Mouse (Mus musculus) MEL (cell line): ENCODE measurements around the gene Iqsec1. TPM values are rescaled to one million over a fixed set of nuclear protein-coding genes. Genes with fewer than 3 reads are reported as not detected.

Experiments used
- DNase-seq: peaks from one replicate; pipeline ENCODE4 v3.0.0; 2011; ENCODE audit warnings: low read depth, low spot score
- H3K27ac ChIP-seq: 2 replicates; pipeline ENCODE4 v1.5.1; 2012; ENCODE audit warnings: low read depth, mild to moderate bottlenecking, control low read depth, low read length, moderate library complexity; ENCODE audit not compliant: control insufficient read depth
- H3K27me3 ChIP-seq, 2 experiments: fragments of 150-350 bp in 1 of 2; sonication (generic) in 1 of 2; 2 replicates each; pipeline ENCODE4 v1.6.1; 2012; ENCODE audit warnings: low read length in 2 of 2, mild to moderate bottlenecking in 2 of 2, improper control_type of control experiment in 1 of 2, moderate library complexity in 1 of 2; ENCODE audit not compliant: insufficient read depth in 2 of 2, control insufficient read depth in 1 of 2
- H3K36me3 ChIP-seq, 2 experiments: 2 replicates each; pipeline ENCODE4 v1.6.1; 2012 to 2014; ENCODE audit warnings: low read length in 2 of 2, improper control_type of control experiment in 1 of 2, inconsistent platforms in 1 of 2, mild to moderate bottlenecking in 1 of 2; ENCODE audit not compliant: insufficient read depth in 2 of 2, control insufficient read depth in 1 of 2
- H3K4me1 ChIP-seq, 2 experiments: fragments of 150-350 bp in 1 of 2; sonication (generic) in 1 of 2; 2 replicates each; pipeline ENCODE4 v1.6.1; 2012; ENCODE audit warnings: low read length in 2 of 2, improper control_type of control experiment in 1 of 2, mild to moderate bottlenecking in 1 of 2; ENCODE audit not compliant: insufficient read depth in 2 of 2, control insufficient read depth in 1 of 2
- H3K4me3 ChIP-seq, 2 experiments: fragments of 150-350 bp in 1 of 2; sonication (generic) in 1 of 2; 2 replicates each; pipeline ENCODE4 v1.5.1; 2012; ENCODE audit warnings: low read depth in 2 of 2, low read length in 2 of 2, mild to moderate bottlenecking in 2 of 2, moderate library complexity in 2 of 2, control low read depth in 1 of 2, improper control_type of control experiment in 1 of 2; ENCODE audit not compliant: control insufficient read depth in 1 of 2, insufficient read depth in 1 of 2
- H3K79me2 ChIP-seq: 2 replicates; pipeline ENCODE4 v1.6.1; 2012; ENCODE audit warnings: mild to moderate bottlenecking, low read length, moderate library complexity; ENCODE audit not compliant: control insufficient read depth, poor library complexity, insufficient read depth
- H3K9ac ChIP-seq: 2 replicates; pipeline ENCODE4 v1.6.1; 2012; ENCODE audit warnings: low read depth, mild to moderate bottlenecking, control low read depth, low read length, moderate library complexity; ENCODE audit not compliant: control insufficient read depth, poor library complexity, severe bottlenecking
- H3K9me3 ChIP-seq: fragments of 150-350 bp; sonication (generic); replicated peaks from 2 replicates; pipeline ENCODE4 v1.6.1; 2012; ENCODE audit warnings: mild to moderate bottlenecking, low read length, improper control_type of control experiment, moderate library complexity; ENCODE audit not compliant: insufficient read depth
- BHLHE40 ChIP-seq: IDR thresholded peaks from 2 replicates; pipeline ENCODE4 v1.6.1; 2012; ENCODE audit warnings: low read depth, mild to moderate bottlenecking, inconsistent platforms, low read length, improper control_type of control experiment, borderline replicate concordance
- CTCF ChIP-seq, 3 experiments: IDR thresholded peaks in 2 of 3; conservative IDR thresholded peaks in 1 of 3; 2 replicates each; pipeline ENCODE4 v1.5.1; 2011 to 2012; ENCODE audit warnings: low read length in 3 of 3, low read depth in 2 of 3, mild to moderate bottlenecking in 2 of 3, improper control_type of control experiment in 1 of 3, inconsistent platforms in 1 of 3, mixed read lengths in 1 of 3, moderate library complexity in 1 of 3; ENCODE audit not compliant: control insufficient read depth in 1 of 3, insufficient read depth in 1 of 3, poor library complexity in 1 of 3, severe bottlenecking in 1 of 3
- E2F4 ChIP-seq: IDR thresholded peaks from 2 replicates; pipeline ENCODE4 v1.6.1; 2011; ENCODE audit warnings: low read depth, low read length, improper control_type of control experiment, borderline replicate concordance
- ELF1 ChIP-seq: IDR thresholded peaks from 2 replicates; pipeline ENCODE4 v1.6.1; 2014; ENCODE audit warnings: low read depth, mild to moderate bottlenecking, inconsistent platforms, low read length, improper control_type of control experiment, moderate library complexity
- EP300 ChIP-seq, 2 experiments: IDR thresholded peaks; 2 replicates each; pipeline ENCODE4 v1.6.1; 2011; ENCODE audit warnings: improper control_type of control experiment in 2 of 2, low read length in 2 of 2, low read depth in 1 of 2, mild to moderate bottlenecking in 1 of 2
- ETS1 ChIP-seq: IDR thresholded peaks from 2 replicates; pipeline ENCODE4 v1.6.1; 2012; ENCODE audit warnings: low read depth, mild to moderate bottlenecking, inconsistent platforms, low read length, improper control_type of control experiment, moderate library complexity
- GABPA ChIP-seq: IDR thresholded peaks from 2 replicates; pipeline ENCODE4 v1.6.1; 2012; ENCODE audit warnings: low read depth, mild to moderate bottlenecking, inconsistent platforms, low read length, improper control_type of control experiment, moderate library complexity
- GATA1 ChIP-seq: IDR thresholded peaks from 2 replicates; pipeline ENCODE4 v1.6.1; 2011; ENCODE audit warnings: low read depth, low read length, improper control_type of control experiment
- HCFC1 ChIP-seq: IDR thresholded peaks from 2 replicates; pipeline ENCODE4 v1.6.1; 2012; ENCODE audit warnings: low read depth, mild to moderate bottlenecking, inconsistent platforms, low read length, improper control_type of control experiment, moderate library complexity
- JUND ChIP-seq: IDR thresholded peaks from 2 replicates; pipeline ENCODE4 v1.6.1; 2011; ENCODE audit warnings: low read depth, mild to moderate bottlenecking, improper control_type of control experiment, low read length
- KAT2A ChIP-seq: conservative IDR thresholded peaks from 2 replicates; pipeline ENCODE4 v1.6.1; 2012; ENCODE audit warnings: low read depth, low read length, improper control_type of control experiment, inconsistent platforms
- MAX ChIP-seq: IDR thresholded peaks from 2 replicates; pipeline ENCODE4 v1.6.1; 2011; ENCODE audit warnings: low read length, improper control_type of control experiment
- MYC ChIP-seq: IDR thresholded peaks from 2 replicates; pipeline ENCODE4 v1.6.1; 2011; ENCODE audit warnings: low read depth, mild to moderate bottlenecking, low read length, improper control_type of control experiment, moderate library complexity
- NELFE ChIP-seq: IDR thresholded peaks from 2 replicates; pipeline ENCODE4 v1.6.1; 2011; ENCODE audit warnings: low read depth, low read length, improper control_type of control experiment
- POLR2A ChIP-seq, 2 experiments: IDR thresholded peaks; 2 replicates each; pipeline ENCODE4 v1.6.1; 2011 to 2012; ENCODE audit warnings: low read length in 2 of 2, mild to moderate bottlenecking in 2 of 2, control low read depth in 1 of 2, improper control_type of control experiment in 1 of 2, low read depth in 1 of 2, moderate library complexity in 1 of 2; ENCODE audit not compliant: control insufficient read depth in 1 of 2, insufficient read depth in 1 of 2, poor library complexity in 1 of 2
- POLR2AphosphoS2 ChIP-seq: IDR thresholded peaks from 2 replicates; pipeline ENCODE4 v1.6.1; 2011; ENCODE audit warnings: low read length, improper control_type of control experiment
- POLR2AphosphoS5 ChIP-seq: IDR thresholded peaks from 2 replicates; pipeline ENCODE4 v1.6.1; 2012; ENCODE audit warnings: low read depth, borderline replicate concordance, mild to moderate bottlenecking, inconsistent platforms, low read length, moderate library complexity, mixed read lengths
- RCOR1 ChIP-seq: IDR thresholded peaks from 2 replicates; pipeline ENCODE4 v1.6.1; 2012; ENCODE audit warnings: low read depth, mild to moderate bottlenecking, inconsistent platforms, low read length, improper control_type of control experiment
- SMC3 ChIP-seq: IDR thresholded peaks from 2 replicates; pipeline ENCODE4 v1.6.1; 2011; ENCODE audit warnings: low read depth, low read length, improper control_type of control experiment
- TAL1 ChIP-seq: IDR thresholded peaks from 2 replicates; pipeline ENCODE4 v1.6.1; 2012; ENCODE audit warnings: mild to moderate bottlenecking, inconsistent platforms, low read length, moderate library complexity, mixed read lengths
- TBP ChIP-seq: IDR thresholded peaks from 2 replicates; pipeline ENCODE4 v1.8.0; 2011; ENCODE audit warnings: low read depth, low read length, improper control_type of control experiment
- TCF12 ChIP-seq: IDR thresholded peaks from 2 replicates; pipeline ENCODE4 v1.6.1; 2014; ENCODE audit warnings: low read depth, mild to moderate bottlenecking, inconsistent platforms, low read length, improper control_type of control experiment, moderate library complexity
- USF1 ChIP-seq: IDR thresholded peaks from 2 replicates; pipeline ENCODE4 v1.6.1; 2014; ENCODE audit warnings: low read depth, mild to moderate bottlenecking, inconsistent platforms, low read length, improper control_type of control experiment, moderate library complexity
- USF2 ChIP-seq, 2 experiments: IDR thresholded peaks; 2 replicates each; pipeline ENCODE4 v1.6.1; 2011 to 2012; ENCODE audit warnings: improper control_type of control experiment in 2 of 2, low read length in 2 of 2, borderline replicate concordance in 1 of 2, inconsistent platforms in 1 of 2, low read depth in 1 of 2, mild to moderate bottlenecking in 1 of 2; ENCODE audit not compliant: insufficient read depth in 1 of 2
- ZC3H11A ChIP-seq: IDR thresholded peaks from 2 replicates; pipeline ENCODE4 v1.6.1; 2012; ENCODE audit warnings: low read depth, mild to moderate bottlenecking, inconsistent platforms, low read length, improper control_type of control experiment
- ZKSCAN1 ChIP-seq: IDR thresholded peaks from 2 replicates; pipeline ENCODE4 v1.6.1; 2012; ENCODE audit warnings: low read depth, mild to moderate bottlenecking, inconsistent platforms, low read length, improper control_type of control experiment, moderate library complexity
- ZMIZ1 ChIP-seq: IDR thresholded peaks from 2 replicates; pipeline ENCODE4 v1.6.1; 2012; ENCODE audit warnings: low read depth, mild to moderate bottlenecking, inconsistent platforms, low read length, improper control_type of control experiment, moderate library complexity
- polyA plus RNA-seq, 2 experiments: library from polyadenylated mRNA; stranded (reverse) in 1 of 2; unstranded in 1 of 2; fragments of >175 nt in 1 of 2; fragments of >200 nt in 1 of 2; gene quantifications; 2 replicates each; pipeline versions ENCODE4 v1.2.1 to v1.2.4; 2012; ENCODE audit warnings: low replicate concordance in 2 of 2, low read depth in 1 of 2; ENCODE audit not compliant: insufficient read length in 2 of 2, insufficient read depth in 1 of 2, missing spikeins in 1 of 2
- total RNA-seq: library from RNA; depleted of rRNA; stranded (reverse); fragments of 300-350 nt; gene quantifications from 2 replicates; pipeline ENCODE4 v1.2.3, GENCODE M21; 2012

The Iqsec1 gene
- total and polyA plus RNA-seq, 3 experiments = 14.8 to 73.4 (median 30.8) TPM

DNA sequence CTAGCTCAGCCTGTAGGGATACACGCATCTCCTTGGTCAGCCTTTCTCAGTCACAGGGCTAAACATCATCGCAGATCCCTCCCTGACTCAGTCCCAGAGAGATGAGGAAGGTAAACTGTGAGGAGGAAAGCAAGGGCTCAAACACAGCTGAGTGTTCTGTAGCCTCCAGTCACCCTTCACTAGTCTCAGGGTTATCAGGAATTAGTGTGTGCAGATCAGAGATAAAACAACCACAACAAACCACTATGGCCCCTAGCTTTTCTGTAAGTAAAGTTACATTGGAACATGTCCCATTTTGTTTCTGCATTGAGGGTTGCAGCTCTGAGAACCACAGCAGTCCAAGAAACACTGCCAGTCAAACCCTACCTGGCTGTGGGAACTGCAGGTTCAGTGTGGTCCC, 148.5 kb downstream of the Iqsec1 start:
- H3K27me3 ChIP-seq = peaks cover 0 to 1% of the 10 kb centered on the region in 2 experiments; a peak in 3 of 4 replicates
- H3K4me1 ChIP-seq = peaks cover 2 to 3% of the 10 kb centered on the region in 2 experiments; a peak in 1 of 4 replicates
- DNase-seq = peak; percentile 8

DNA sequence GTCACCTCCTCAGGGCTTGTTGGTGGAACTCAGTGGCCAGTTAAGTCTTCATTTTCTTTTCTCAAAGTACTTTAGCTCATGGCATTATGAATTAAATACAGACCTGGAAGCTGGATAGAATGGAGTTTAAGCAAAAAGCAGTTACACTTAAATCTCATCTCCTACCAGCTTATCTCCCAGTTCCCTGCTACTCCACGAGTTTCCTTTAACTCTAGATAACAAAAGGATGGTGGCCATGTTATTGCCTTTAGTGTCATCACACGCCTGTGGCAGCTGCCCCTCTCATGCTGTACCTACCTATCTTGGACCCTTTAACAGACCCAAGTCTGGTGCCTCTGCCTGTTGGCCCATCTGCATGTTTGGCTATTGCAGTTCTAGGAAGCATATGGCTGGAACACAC, 151.7 kb downstream of the Iqsec1 start:
- no peak overlapping the region for H3K4me3 ChIP-seq
- no peaks in the 10 kb centered on the region for H3K79me2 ChIP-seq
- no peak for TF ChIP-seq POLR2AphosphoS2
- no peak for TF ChIP-seq USF2 (IDR thresholded peaks at IDR 0.05; ENCODE audit: borderline replicate concordance in 1 of 2, insufficient read depth in 1 of 2, low read depth in 1 of 2, low read length in 2 of 2)
- TF ChIP-seq CTCF (IDR thresholded peaks at IDR 0.05 in 2 of 3, conservative IDR thresholded peaks at IDR 0.05 in 1 of 3; ENCODE audit: control insufficient read depth in 1 of 3, insufficient read depth in 1 of 3, low read depth in 2 of 3, low read length in 3 of 3, poor library complexity in 1 of 3, severe bottlenecking in 1 of 3) = no peak
- peak; percentile 36; the same call in 1 of the 2 replicates for TF ChIP-seq RCOR1
- TF ChIP-seq HCFC1 = no peak
- TF ChIP-seq ETS1 = peak; percentile 19; the same call in 1 of the 2 replicates
- peak; percentile 83; the same call in 1 of the 2 replicates for TF ChIP-seq TCF12
- no peak for TF ChIP-seq SMC3
- no peak for TF ChIP-seq TAL1
- TF ChIP-seq BHLHE40 = no peak
- TF ChIP-seq ZKSCAN1 = no peak
- no peak for TF ChIP-seq POLR2A (IDR thresholded peaks at IDR 0.05; ENCODE audit: control insufficient read depth in 1 of 2, insufficient read depth in 1 of 2, low read depth in 1 of 2, low read length in 2 of 2, poor library complexity in 1 of 2)
- TF ChIP-seq TBP = no peak
- no peak for TF ChIP-seq NELFE
- no peak for TF ChIP-seq GATA1
- peak in 1 of 2 experiments; percentile 66; a peak in 1 of 4 replicates for TF ChIP-seq EP300 (IDR thresholded peaks at IDR 0.05; ENCODE audit: low read depth in 1 of 2, low read length in 2 of 2)
- no peak for TF ChIP-seq ZMIZ1
- TF ChIP-seq MYC = no peak
- TF ChIP-seq GABPA = no peak
- no peak for TF ChIP-seq ELF1
- TF ChIP-seq POLR2AphosphoS5 = no peak
- 0 out of 2 replicates have a peak, but pooled peaks have one; percentile 4 for TF ChIP-seq USF1
- TF ChIP-seq JUND = no peak
- TF ChIP-seq E2F4 = no peak
- no peak for TF ChIP-seq KAT2A
- no peak overlapping the region for H3K27ac ChIP-seq
- peaks cover 2 to 3% of the 10 kb centered on the region in 2 experiments; a peak in 1 of 4 replicates for H3K4me1 ChIP-seq
- no peaks in the 10 kb centered on the region for H3K9me3 ChIP-seq
- peaks cover 0 to 4% of the 10 kb centered on the region in 2 experiments; a peak in 1 of 4 replicates for H3K36me3 ChIP-seq
- no peaks in the 10 kb centered on the region for H3K27me3 ChIP-seq
- no peak overlapping the region for H3K9ac ChIP-seq
- DNase-seq = no peak

More for the DNA sequence above, 148.5 kb downstream of the Iqsec1 start:
- TF ChIP-seq TCF12 (peak; percentile 60; the same call in 1 of the 2 replicates), MAX (no peak), ETS1 (peak; percentile 50; the same call in 1 of the 2 replicates), GATA1 (0 out of 2 replicates have a peak, but pooled peaks have one; percentile 12), ZC3H11A (no peak), BHLHE40 (no peak), KAT2A (no peak), ELF1 (no peak)
- TF ChIP-seq, all 39 proteins: peak for 3
- Histone ChIP-seq H3K9me3 (no peaks in the 10 kb centered on the region), H3K9ac (no peak overlapping the region), H3K79me2 (no peaks in the 10 kb centered on the region), H3K27ac (no peak overlapping the region), H3K36me3 (peaks cover 0 to 4% of the 10 kb centered on the region in 2 experiments; a peak in 1 of 4 replicates), H3K4me3 (no peak overlapping the region)
